Mouse (Mus musculus) limb, embryonic 11.5 days (tissue): ENCODE data around the gene Lrrc34. TPM values are rescaled to one million over a fixed set of nuclear protein-coding genes. Genes with fewer than 3 reads are reported as not detected.

ENCODE experiments used
- ATAC-seq: fragments of 200-750 bp; cut with Nextera tagmentation; 2 replicates; pipeline ENCODE4 v1.8.0; 2017; ENCODE audit warnings: low read depth; ENCODE audit not compliant: insufficient number of reproducible peaks, low FRiP score, low TSS enrichment
- DNase-seq: peaks from one replicate; pipeline ENCODE4 v3.0.0-alpha.2; 2015; ENCODE audit warnings: low spot score
- H3K27ac ChIP-seq: fragments of 300-500 bp; sonication (generic); replicated peaks from 2 replicates; pipeline ENCODE4 v1.5.1; 2014; ENCODE audit warnings: low read depth, mild to moderate bottlenecking, low read length
- H3K27me3 ChIP-seq: fragments of 300-500 bp; sonication (generic); 2 replicates; pipeline ENCODE4 v1.6.1; 2014; ENCODE audit warnings: mild to moderate bottlenecking, low read length, mixed read lengths; ENCODE audit not compliant: control insufficient read depth, insufficient read depth
- H3K36me3 ChIP-seq: fragments of 300-500 bp; sonication (generic); 2 replicates; pipeline ENCODE4 v1.6.1; 2014; ENCODE audit warnings: mild to moderate bottlenecking, low read length, moderate library complexity, mixed read lengths; ENCODE audit not compliant: control insufficient read depth, insufficient read depth
- H3K4me1 ChIP-seq: fragments of 300-500 bp; sonication (generic); 2 replicates; pipeline ENCODE4 v1.6.1; 2014; ENCODE audit warnings: low read length, mixed read lengths; ENCODE audit not compliant: control insufficient read depth, insufficient read depth
- H3K4me2 ChIP-seq: fragments of 300-500 bp; sonication (generic); 2 replicates; pipeline ENCODE4 v1.6.1; 2014; ENCODE audit warnings: low read depth, mild to moderate bottlenecking, moderate library complexity; ENCODE audit not compliant: severe bottlenecking
- H3K4me3 ChIP-seq: fragments of 300-500 bp; sonication (generic); 2 replicates; pipeline ENCODE4 v1.5.1; 2014; ENCODE audit warnings: low read depth, low read length
- H3K9ac ChIP-seq: fragments of 300-500 bp; sonication (generic); 2 replicates; pipeline ENCODE4 v1.6.1; 2014; ENCODE audit warnings: mild to moderate bottlenecking, low read length
- H3K9me3 ChIP-seq: fragments of 300-500 bp; sonication (generic); 2 replicates; pipeline ENCODE4 v1.6.1; 2016; ENCODE audit warnings: low read length; ENCODE audit not compliant: control insufficient read depth
- WGBS: fragments of 180-500 bp; shearing (Covaris S2); extraction: QIAGEN DNeasy Blood & Tissue Kit; methylation state at CpG from one replicate; pipeline ENCODE4 v1.1.7; 2014; 5-methylcytosine and 5-hydroxymethylcytosine counted together
- polyA plus RNA-seq: library from polyadenylated mRNA; unstranded; fragments of >200 nt; fragmentation: Nextera tagmentation; extraction: Ambion mirVana; gene quantifications from 2 replicates; pipeline ENCODE4 v1.2.1, GENCODE M21; 2014

The Lrrc34 gene
- polyA plus RNA-seq, 1 experiment from 2014 or later = 2.1 TPM

DNA sequence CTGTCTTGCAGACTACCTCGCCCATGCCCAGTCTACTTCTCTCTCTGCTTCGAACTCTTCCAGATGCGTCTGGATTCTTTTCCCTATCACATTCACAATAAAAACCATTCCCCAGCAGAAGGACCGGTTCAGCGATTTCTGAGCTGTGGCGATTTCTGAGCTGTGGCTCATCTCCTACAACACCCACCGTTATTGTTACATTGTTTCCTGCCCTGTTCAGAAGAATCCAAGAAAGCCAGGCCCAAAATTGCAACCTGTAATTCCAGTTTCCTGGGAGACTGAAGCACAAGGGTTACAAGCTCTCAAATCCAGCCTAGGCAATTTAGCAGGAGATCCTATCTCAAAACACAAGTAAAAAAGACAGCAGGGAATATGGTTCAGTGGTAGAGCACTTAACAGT is 50.4 kb downstream of the Lrrc34 start:
- 82% methylated on average over 7 of the region's 7 CpGs for WGBS

DNA sequence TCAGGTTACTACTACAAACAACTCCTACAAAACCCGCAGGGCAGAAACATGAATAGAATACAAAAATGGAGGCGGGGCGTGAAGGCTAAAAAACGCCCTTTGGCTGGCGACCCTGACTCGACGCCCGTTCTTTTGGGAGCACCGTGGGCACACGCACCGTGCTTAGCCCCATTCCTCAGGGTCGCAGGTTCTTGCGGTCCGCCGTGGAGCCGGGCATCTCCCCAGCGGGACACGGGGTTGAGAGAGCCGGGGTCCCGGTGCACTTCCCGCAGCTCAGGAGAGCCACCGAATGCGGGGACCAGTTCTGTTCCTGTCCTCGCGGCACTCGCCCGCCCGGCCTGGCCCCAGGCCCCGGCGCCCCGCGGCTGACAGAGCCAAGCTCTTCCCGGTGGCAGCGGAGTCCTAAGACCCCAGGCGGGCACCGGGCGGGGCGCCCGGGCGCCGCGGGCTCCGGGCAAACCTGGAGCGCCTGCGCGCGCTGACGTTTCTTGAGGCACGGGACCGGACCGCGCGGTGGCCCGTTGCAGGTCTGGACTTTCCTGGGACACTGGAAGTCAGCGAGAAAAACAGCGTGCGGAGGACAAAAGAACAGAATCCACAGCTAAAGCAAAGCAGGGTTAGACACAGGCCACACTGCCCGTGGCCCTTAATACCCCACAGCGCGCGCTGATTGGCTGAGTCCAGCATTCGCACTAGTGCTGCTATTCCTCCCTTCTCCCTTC is 52.4 kb downstream of the Lrrc34 start:
- Histone ChIP-seq H3K4me2 (peak overlapping the region; percentile 58), H3K36me3 (no peaks in the 10 kb centered on the region), H3K9me3 (no peaks in the 10 kb centered on the region), H3K9ac (peak overlapping the region; percentile 95), H3K4me3 (peak overlapping the region; percentile 80), H3K4me1 (0 out of 2 replicates have a peak, but pooled peaks cover 8% of the 10 kb centered on the region), H3K27ac (peak overlapping the region; percentile 1; the same call in 1 of the 2 replicates), H3K27me3 (0 out of 2 replicates have a peak, but pooled peaks cover 2% of the 10 kb centered on the region)
- DNase-seq (peak; percentile 77), ATAC-seq (peak; percentile 69)
- WGBS = under 1% methylated on average over 57 of the region's 62 CpGs

More for the DNA sequence above, 50.4 kb downstream of the Lrrc34 start:
- DNase-seq (no peak), ATAC-seq (no peak)
- Histone ChIP-seq H3K36me3 (no peaks in the 10 kb centered on the region), H3K9ac (no peak overlapping the region), H3K4me1 (0 out of 2 replicates have a peak, but pooled peaks cover 8% of the 10 kb centered on the region), H3K27me3 (0 out of 2 replicates have a peak, but pooled peaks cover 2% of the 10 kb centered on the region), H3K4me2 (no peak overlapping the region), H3K27ac (no peak overlapping the region), H3K9me3 (no peaks in the 10 kb centered on the region), H3K4me3 (no peak overlapping the region)

- Histone ChIP-seq H3K4me3 (no peak overlapping the region), H3K4me1 (0 out of 2 replicates have a peak, but pooled peaks cover 3% of the 10 kb centered on the region), H3K4me2 (no peak overlapping the region), H3K27ac (no peak overlapping the region), H3K9me3 (no peaks in the 10 kb centered on the region), H3K9ac (no peak overlapping the region), H3K36me3 (no peaks in the 10 kb centered on the region), H3K27me3 (no peaks in the 10 kb centered on the region)
- WGBS = 81% methylated on average over 4 of the region's 4 CpGs
- ATAC-seq = no peak
- DNase-seq = peak; percentile 49
Observed at GRCm38 (mm10) chr3:30593719-30594485, 53.8 kb downstream of the Lrrc34 start.

DNA sequence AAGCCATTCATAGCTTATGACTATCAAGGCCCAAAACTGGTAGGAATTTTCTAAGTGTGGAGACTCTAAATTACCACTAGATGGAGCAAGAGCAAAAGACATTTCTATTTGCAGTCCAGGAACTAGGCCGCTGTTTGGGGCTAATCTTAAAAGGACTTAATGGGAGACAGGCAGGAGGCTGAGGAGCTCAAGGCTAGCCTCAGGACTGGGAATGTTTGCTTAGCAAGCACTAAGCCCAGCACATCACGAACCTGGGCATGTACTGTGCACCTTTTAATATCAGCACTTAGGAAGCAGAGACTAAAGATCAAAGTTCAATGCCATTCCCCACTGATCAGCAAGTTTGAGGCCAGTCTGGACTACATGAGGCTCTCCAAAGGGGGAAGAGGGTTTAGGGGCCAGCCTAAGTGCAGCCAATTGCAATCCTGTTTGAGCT is 55.2 kb downstream of the Lrrc34 start:
- H3K27me3 ChIP-seq = no peaks in the 10 kb centered on the region
- WGBS = 0% methylated on average over 2 of the region's 2 CpGs
- H3K36me3 ChIP-seq = no peaks in the 10 kb centered on the region
- no peaks in the 10 kb centered on the region for H3K9me3 ChIP-seq
- peak; percentile 45 for DNase-seq
- no peak overlapping the region for H3K9ac ChIP-seq
- ATAC-seq = 0 out of 2 replicates have a peak, but pooled peaks have one; percentile 44
- no peak overlapping the region for H3K4me2 ChIP-seq
- H3K27ac ChIP-seq = no peak overlapping the region
- 0 out of 2 replicates have a peak, but pooled peaks cover 3% of the 10 kb centered on the region for H3K4me1 ChIP-seq
- H3K4me3 ChIP-seq = no peak overlapping the region

DNA sequence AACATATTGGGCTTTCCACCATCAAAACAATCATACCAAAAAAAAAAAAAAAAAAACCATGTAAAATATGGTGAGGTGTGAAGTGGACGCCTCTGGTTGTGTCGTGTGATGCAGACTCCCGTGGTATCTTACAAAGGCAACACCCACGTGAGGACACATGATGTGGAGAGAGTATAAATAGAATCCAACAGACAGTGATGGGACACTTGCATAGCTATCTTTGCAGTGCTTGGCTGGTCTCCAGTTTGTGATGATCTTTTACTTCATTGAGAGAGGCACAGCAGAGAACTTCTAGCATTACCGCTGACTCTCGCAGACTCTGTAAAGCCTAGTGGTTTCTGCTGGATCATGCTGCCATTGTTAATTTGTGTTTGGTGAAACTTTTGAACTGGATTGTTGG is 58.8 kb downstream of the Lrrc34 start:
- Histone ChIP-seq H3K36me3 (no peaks in the 10 kb centered on the region), H3K27ac (no peak overlapping the region), H3K4me3 (no peak overlapping the region), H3K27me3 (no peaks in the 10 kb centered on the region), H3K4me1 (no peaks in the 10 kb centered on the region), H3K9me3 (no peaks in the 10 kb centered on the region), H3K9ac (no peak overlapping the region), H3K4me2 (no peak overlapping the region)
- ATAC-seq (no peak), DNase-seq (no peak)
- WGBS = 90% methylated on average over 6 of the region's 6 CpGs

Other genes starting within 250 kb of the Lrrc34 start
- gene Mecom, start 99.9 kb downstream of the Lrrc34 start, polyA plus RNA-seq = 218 and 228 TPM in 2 replicates
- 0.24 TPM in 1 of 2 replicates, not detected in the other for gene Actrt3, start 47.9 kb downstream of the Lrrc34 start, polyA plus RNA-seq
- 32.1 and 37.8 TPM in 2 replicates for gene Mynn, start 45.8 kb downstream of the Lrrc34 start, polyA plus RNA-seq
- gene Lrriq4, start 3.4 kb downstream of the Lrrc34 start, polyA plus RNA-seq = not detected in 2 replicates
- 0.08 TPM in 1 of 2 replicates, not detected in the other for gene Lrrc31, start 52.0 kb upstream of the Lrrc34 start, polyA plus RNA-seq
- gene Samd7, start 98.4 kb upstream of the Lrrc34 start, polyA plus RNA-seq = not detected in 2 replicates
- 65.0 and 72.1 TPM in 2 replicates for gene Sec62, start 145.0 kb upstream of the Lrrc34 start, polyA plus RNA-seq
- gene Gpr160, start 208.1 kb upstream of the Lrrc34 start, polyA plus RNA-seq = 0.95 and 0.99 TPM in 2 replicates